Mouse (Mus musculus): Measurements from ENCODE around the gene Slc24a1. TPM values are rescaled to one million over a fixed set of nuclear protein-coding genes. Genes with fewer than 3 reads are reported as not detected.

Gene Slc24a1
- polyA plus RNA-seq, 1 experiment, result not detected

DNA sequence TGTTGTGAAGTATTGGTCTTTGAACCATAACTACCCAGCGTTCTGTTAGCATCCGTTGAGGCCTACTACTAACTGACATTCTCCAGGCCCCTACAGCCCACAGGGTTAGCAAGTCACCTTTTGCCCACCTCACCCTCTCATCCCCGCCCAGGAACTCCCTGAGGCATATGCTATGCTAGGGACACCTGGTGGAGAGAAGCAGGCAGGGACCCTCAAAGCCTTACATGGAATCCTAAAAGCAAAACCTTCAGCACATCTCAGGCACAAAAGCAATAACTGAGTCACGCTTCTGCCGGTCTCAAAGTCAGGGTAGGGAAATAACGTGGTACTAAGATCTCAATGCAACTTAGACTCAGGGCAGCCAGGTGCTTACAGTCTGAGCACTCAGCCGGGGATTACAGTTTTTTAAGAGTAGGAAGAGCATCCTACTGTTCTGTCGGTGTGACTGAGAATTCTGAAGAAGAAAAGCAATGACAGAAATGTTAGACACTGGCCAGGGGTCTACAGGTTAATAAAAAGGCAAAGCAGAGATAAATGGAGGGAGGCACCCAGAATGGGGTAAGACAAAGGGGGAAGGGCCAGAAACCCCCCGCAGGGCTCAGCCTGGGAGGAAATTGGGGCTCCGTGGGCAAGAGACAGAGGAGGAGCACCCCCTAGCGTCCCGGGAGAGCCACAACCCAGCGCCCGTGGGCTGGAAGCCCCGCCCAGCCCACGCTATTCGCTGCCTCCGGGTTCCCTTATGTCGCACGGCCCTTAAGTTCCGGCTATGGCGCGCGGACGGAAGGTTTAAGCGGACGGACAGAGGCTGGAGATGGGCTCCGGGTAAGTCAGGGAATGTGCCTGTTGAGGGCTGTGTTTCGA, 8.9 kb upstream of the Slc24a1 start, which contains the start of gene Ints14:
TSS of gene Ints14 (plus strand) at position 789 of the 861 bp plus-strand sequence.
- TF ChIP-seq CTCF (IDR thresholded peaks at IDR 0.05; ENCODE audit: borderline replicate concordance, insufficient read depth, low read length) (peak; percentile 50), POLR2A (IDR thresholded peaks at IDR 0.05; ENCODE audit: low read depth, low read length) (peak; percentile 96)
- Histone ChIP-seq H3K4me1 (ENCODE audit: control insufficient read depth, insufficient read depth, low read length) (peaks cover 4% of the 10 kb centered on the region), H3K4me3 (ENCODE audit: insufficient read depth, low read length) (peak within 1 kb of the TSS; percentile 65), H3K27ac (ENCODE audit: insufficient read depth, low read length) (peak within 1 kb of the TSS; percentile 60)

- TF ChIP-seq POLR2A (IDR thresholded peaks at IDR 0.05; ENCODE audit: low read depth, low read length) (no peak), CTCF (IDR thresholded peaks at IDR 0.05; ENCODE audit: borderline replicate concordance, insufficient read depth, low read length) (no peak)
- Histone ChIP-seq H3K4me3 (ENCODE audit: insufficient read depth, low read length) (no peak overlapping the region), H3K27ac (ENCODE audit: insufficient read depth, low read length) (no peak overlapping the region), H3K4me1 (ENCODE audit: control insufficient read depth, insufficient read depth, low read length) (peaks cover 4% of the 10 kb centered on the region)
Observed at GRCm38 (mm10) chr9:64957276-64957675, 5.9 kb upstream of the Slc24a1 start.

- TF ChIP-seq POLR2A (IDR thresholded peaks at IDR 0.05; ENCODE audit: low read depth, low read length) (no peak), CTCF (IDR thresholded peaks at IDR 0.05; ENCODE audit: borderline replicate concordance, insufficient read depth, low read length) (no peak)
- Histone ChIP-seq H3K4me3 (ENCODE audit: insufficient read depth, low read length) (no peak overlapping the region), H3K4me1 (ENCODE audit: control insufficient read depth, insufficient read depth, low read length) (no peaks in the 10 kb centered on the region), H3K27ac (ENCODE audit: insufficient read depth, low read length) (no peak overlapping the region)
Observed at GRCm38 (mm10) chr9:64956337-64956736, 4.9 kb upstream of the Slc24a1 start.

DNA sequence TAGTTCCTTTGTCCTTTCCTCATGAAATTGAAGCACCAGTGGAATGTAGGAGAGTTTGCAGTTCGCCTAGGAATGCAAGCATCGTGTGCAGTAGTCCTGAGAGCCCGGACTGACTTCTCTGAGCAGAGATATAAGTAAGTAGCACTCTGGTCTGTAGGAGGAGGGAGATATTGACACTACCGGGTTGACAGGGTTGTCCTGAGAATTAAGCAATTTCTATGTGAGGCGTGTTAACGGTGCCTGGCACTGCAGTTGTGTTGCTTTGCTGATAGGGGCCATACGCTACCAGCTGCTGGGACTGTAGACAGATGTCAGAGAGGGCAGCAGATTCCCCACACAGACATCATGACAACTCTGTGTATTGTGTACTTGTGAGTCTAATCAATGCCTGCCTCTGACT, 1.8 kb upstream of the Slc24a1 start:
- TF ChIP-seq POLR2A (IDR thresholded peaks at IDR 0.05; ENCODE audit: low read depth, low read length), result no peak
- H3K4me3 ChIP-seq (ENCODE audit: insufficient read depth, low read length), result no peak overlapping the region
- H3K4me1 ChIP-seq (ENCODE audit: control insufficient read depth, insufficient read depth, low read length), result no peaks in the 10 kb centered on the region
- H3K27ac ChIP-seq (ENCODE audit: insufficient read depth, low read length), result no peak overlapping the region

DNA sequence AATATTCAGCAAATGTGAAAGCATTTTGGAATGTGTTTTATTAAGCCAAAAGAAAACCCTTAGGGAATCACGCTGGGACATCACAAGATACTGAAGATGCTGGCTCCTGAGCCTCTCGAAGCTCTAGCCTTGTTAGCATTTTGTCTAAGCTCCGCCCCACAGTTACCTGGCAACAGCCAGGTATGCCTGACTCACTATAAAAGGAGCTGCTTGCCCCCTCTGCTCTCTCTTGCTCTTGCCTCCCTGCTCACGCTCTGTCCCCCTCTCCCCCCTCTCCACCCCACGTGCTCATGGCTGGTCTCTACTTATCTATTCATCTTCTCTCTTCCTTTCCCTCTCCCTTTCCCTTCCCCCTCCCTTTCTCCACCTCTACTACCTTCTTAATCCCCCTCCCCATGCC, 648 bp upstream of the Slc24a1 start:
- no peak for TF ChIP-seq CTCF (IDR thresholded peaks at IDR 0.05; ENCODE audit: borderline replicate concordance, insufficient read depth, low read length)
- no peak for TF ChIP-seq POLR2A (IDR thresholded peaks at IDR 0.05; ENCODE audit: low read depth, low read length)
- Histone ChIP-seq H3K4me1 (ENCODE audit: control insufficient read depth, insufficient read depth, low read length) (no peaks in the 10 kb centered on the region), H3K4me3 (ENCODE audit: insufficient read depth, low read length) (no peak overlapping the region), H3K27ac (ENCODE audit: insufficient read depth, low read length) (no peak overlapping the region)

DNA sequence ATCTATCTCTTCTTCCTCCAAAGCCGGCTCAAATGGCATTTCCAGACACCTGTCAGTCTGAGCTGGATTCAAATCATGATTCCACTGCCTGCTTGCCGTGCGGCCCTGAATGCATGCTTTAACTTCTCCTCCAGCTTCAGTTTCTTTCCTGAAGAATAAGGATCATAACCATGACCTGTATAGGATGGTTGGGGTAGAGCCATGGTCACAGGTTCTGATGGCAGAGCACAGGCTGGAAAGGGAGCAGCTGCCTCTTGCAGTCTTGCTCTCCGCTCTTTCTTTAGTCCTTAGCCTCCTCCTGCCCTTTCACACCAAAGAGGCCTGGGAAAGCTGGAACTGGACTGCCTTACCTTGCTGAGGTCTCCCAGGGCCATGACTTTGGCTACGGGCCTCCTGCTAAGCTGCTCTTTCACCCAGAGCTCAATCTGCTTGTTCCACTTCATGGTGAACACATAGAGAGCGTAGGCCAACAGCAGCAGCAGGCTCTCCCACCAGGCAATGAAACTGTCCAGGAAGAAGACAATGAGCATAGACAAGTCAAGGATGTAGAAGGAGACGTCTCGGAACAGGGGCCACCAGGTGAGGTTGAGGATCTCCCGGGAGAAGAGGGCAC, 3.8 kb downstream of the Slc24a1 start:
- H3K4me3 ChIP-seq (ENCODE audit: insufficient read depth, low read length), result no peak overlapping the region
- H3K27ac ChIP-seq (ENCODE audit: insufficient read depth, low read length), result no peak overlapping the region
- H3K4me1 ChIP-seq (ENCODE audit: control insufficient read depth, insufficient read depth, low read length), result no peaks in the 10 kb centered on the region
- TF ChIP-seq POLR2A (IDR thresholded peaks at IDR 0.05; ENCODE audit: low read depth, low read length) (no peak), CTCF (IDR thresholded peaks at IDR 0.05; ENCODE audit: borderline replicate concordance, insufficient read depth, low read length) (no peak)

DNA sequence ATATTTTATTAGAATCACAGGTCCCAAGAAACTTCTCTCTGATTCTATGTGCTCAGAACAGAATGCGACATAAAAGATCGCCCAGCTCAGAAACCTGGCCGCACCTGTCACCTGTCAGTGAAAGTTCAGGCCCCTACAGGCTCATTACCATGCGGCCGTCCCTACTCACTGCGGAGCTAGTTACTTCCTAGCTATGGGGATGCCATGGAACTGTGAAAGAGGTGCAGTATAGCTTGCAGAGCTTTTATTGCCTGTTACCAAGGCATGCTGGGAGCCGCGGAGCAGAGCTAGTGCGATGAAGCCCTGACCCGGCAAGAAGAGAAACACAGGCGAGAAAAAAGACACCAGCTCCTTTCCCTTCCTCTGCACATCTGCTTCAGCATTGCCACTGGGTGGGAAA, 7.4 kb downstream of the Slc24a1 start:
- Histone ChIP-seq H3K27ac (ENCODE audit: insufficient read depth, low read length) (no peak overlapping the region), H3K4me1 (ENCODE audit: control insufficient read depth, insufficient read depth, low read length) (peaks cover 2% of the 10 kb centered on the region; the same call in 1 of the 2 replicates), H3K4me3 (ENCODE audit: insufficient read depth, low read length) (no peak overlapping the region)
- TF ChIP-seq POLR2A (IDR thresholded peaks at IDR 0.05; ENCODE audit: low read depth, low read length) (no peak), CTCF (IDR thresholded peaks at IDR 0.05; ENCODE audit: borderline replicate concordance, insufficient read depth, low read length) (no peak)

DNA sequence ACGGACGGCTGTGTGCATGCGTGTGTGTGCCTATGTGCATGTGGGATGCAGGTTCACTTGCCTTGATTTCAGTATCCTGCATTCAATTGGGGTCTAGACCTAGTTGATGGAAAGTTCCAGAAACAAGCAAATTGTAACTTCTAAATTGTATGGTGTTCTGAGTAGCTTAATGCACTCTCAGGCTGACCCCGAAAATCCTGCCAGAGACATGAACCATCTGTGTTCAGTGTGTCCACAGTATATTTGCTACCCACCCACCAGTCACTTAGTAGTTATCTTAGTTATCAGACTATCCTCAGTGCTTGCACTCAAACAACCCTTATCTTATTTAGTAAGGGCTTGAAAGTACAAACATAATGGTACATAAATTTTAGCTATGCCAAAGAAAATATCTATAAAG, 9.8 kb downstream of the Slc24a1 start:
- Histone ChIP-seq H3K27ac (ENCODE audit: insufficient read depth, low read length) (no peak overlapping the region), H3K4me1 (ENCODE audit: control insufficient read depth, insufficient read depth, low read length) (peaks cover 2% of the 10 kb centered on the region; the same call in 1 of the 2 replicates), H3K4me3 (ENCODE audit: insufficient read depth, low read length) (no peak overlapping the region)
- TF ChIP-seq CTCF (IDR thresholded peaks at IDR 0.05; ENCODE audit: borderline replicate concordance, insufficient read depth, low read length) (no peak), POLR2A (IDR thresholded peaks at IDR 0.05; ENCODE audit: low read depth, low read length) (no peak)

DNA sequence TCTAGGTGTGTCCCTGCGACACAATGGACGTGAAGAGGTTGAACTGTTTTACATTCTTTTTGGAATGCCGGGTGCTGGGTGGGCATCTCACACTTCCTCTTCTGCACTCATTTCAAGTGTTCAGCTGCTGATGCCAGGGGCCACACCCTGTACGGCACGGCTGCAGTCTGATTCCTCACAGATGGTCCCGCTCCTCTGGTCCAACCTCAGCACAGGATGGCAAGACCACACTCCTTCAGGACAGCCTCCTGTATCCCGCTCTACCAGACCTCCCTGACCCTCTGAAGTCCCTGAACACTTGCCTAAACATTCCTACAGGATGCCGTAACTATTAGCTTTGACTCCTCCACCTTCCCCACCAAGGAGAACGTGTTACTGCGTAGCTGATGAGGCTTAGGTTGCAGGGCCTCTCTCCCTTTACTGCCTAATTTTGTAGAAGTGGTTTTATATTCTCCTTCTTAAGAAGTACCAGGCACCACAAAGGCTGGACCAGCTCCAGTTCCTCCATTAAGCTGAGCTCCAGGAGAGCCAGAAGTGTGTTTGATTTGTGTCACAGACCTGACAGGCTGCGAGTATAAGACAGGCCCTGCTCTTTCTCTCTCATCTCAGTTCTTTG, 10.6 kb downstream of the Slc24a1 start:
- TF ChIP-seq CTCF (IDR thresholded peaks at IDR 0.05; ENCODE audit: borderline replicate concordance, insufficient read depth, low read length) (no peak), POLR2A (IDR thresholded peaks at IDR 0.05; ENCODE audit: low read depth, low read length) (no peak)
- H3K27ac ChIP-seq (ENCODE audit: insufficient read depth, low read length), result no peak overlapping the region
- no peak overlapping the region for H3K4me3 ChIP-seq (ENCODE audit: insufficient read depth, low read length)
- H3K4me1 ChIP-seq (ENCODE audit: control insufficient read depth, insufficient read depth, low read length), result peaks cover 2% of the 10 kb centered on the region; the same call in 1 of the 2 replicates

- H3K27ac ChIP-seq (ENCODE audit: insufficient read depth, low read length), result no peak overlapping the region
- peaks cover 2% of the 10 kb centered on the region; the same call in 1 of the 2 replicates for H3K4me1 ChIP-seq (ENCODE audit: control insufficient read depth, insufficient read depth, low read length)
- no peak for TF ChIP-seq CTCF (IDR thresholded peaks at IDR 0.05; ENCODE audit: borderline replicate concordance, insufficient read depth, low read length)
- TF ChIP-seq POLR2A (IDR thresholded peaks at IDR 0.05; ENCODE audit: low read depth, low read length), result no peak
- H3K4me3 ChIP-seq (ENCODE audit: insufficient read depth, low read length), result no peak overlapping the region
Observed at GRCm38 (mm10) chr9:64939790-64940189, 11.6 kb downstream of the Slc24a1 start.

Data from embryonic fibroblast, embryonic 13.5 days (primary cell).